Mouse (Mus musculus) T-cell, adult 2 months (primary cell): Measurements from ENCODE around the gene Amz1.

Experiments used
- DNase-seq: peaks from one replicate; pipeline ENCODE4 v3.0.0; 2022; ENCODE audit warnings: low spot score

Amz1 gene

GRCm38 (mm10) chr5:140801782-140802181 is 77.9 kb downstream of the Amz1 start:
- DNase-seq, result no peak

GRCm38 (mm10) chr5:140806252-140806651 is 82.3 kb downstream of the Amz1 start:
- DNase-seq, result no peak

GRCm38 (mm10) chr5:140806939-140807338 is 83.0 kb downstream of the Amz1 start:
- no peak for DNase-seq
